Comparison of ENCODE assay signal across 14 mouse cellular contexts in the genomic region with DNA sequence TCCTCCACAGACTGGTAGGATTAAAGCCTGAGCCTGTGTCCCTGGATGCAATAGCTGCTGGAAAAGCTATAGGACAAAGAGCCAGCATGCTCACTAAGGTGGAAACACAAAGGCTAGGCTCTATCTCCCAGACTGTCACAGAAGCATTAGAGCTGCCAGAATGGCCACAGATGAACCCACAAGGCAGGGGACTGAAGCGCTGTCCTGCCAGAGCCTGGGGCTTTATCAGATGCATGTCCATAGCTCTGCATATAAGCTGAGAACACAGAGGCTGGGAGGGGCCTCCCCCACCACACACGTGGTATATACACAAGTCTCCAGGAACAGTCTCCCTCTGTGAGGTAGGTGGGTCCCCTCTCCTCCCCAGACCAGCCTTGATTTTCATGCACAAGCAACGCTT.
DNase-seq lines count a peak whose midpoint lies in the region; ATAC-seq and TF ChIP-seq lines count a peak whose summit lies in the region.
"Had no signal": no experiment of that assay in that cellular context is flagged by ENCODE, and none has a peak within 500 bp of the region (broad histone marks: within the 10 kb centered on the region; RNA-seq: fewer than 3 reads in every experiment).

No protein-coding gene starts in this region.

- no peak for DNase-seq in cerebellum, adult 11-12 months
- DNase-seq in cerebellum, postnatal 25 days: peak; percentile 44 to 49
- no peak for DNase-seq in hindbrain, embryonic 10.5 days (ENCODE audit: low spot score)
- no peak for DNase-seq in thymus, postnatal 10 days (ENCODE audit: low spot score in 2 of 2)
- no peak for DNase-seq in thymus, adult 2 months
- no peak for DNase-seq in adrenal gland, adult (ENCODE audit: inconsistent age in 2 of 2, low spot score in 1 of 2)
- DNase-seq: lung, embryonic 14.5 days; right cerebral cortex, postnatal 14 days had no signal

- no peak for TF ChIP-seq POLR2A in thymus, adult 2 months (IDR thresholded peaks at IDR 0.05; ENCODE audit: control insufficient read depth, extremely low read depth, insufficient read depth, low read length, poor library complexity)

- H3K27ac ChIP-seq in hindbrain, embryonic 10.5 days: peak overlapping the region; percentile 90
- H3K27ac ChIP-seq in midbrain, embryonic 15.5 days: peak overlapping the region; percentile 90
- no peak overlapping the region for H3K27ac ChIP-seq in thymus, adult 2 months (ENCODE audit: control insufficient read depth, insufficient read depth, low read length)
- H3K27ac ChIP-seq: heart, embryonic 15.5 days; limb, embryonic 12.5 days; stomach, embryonic 15.5 days had no signal

- peak; percentile 47; the same call in 1 of the 2 replicates for ATAC-seq in cerebellum, adult (ENCODE audit: insufficient number of reproducible peaks, low FRiP score, low TSS enrichment)
- no peak; the same call in 1 of the 2 replicates for ATAC-seq in midbrain, embryonic 15.5 days (replicated peaks)
- ATAC-seq: intestine, embryonic 16.5 days had no signal

- 38% methylated on average over 3 of the region's 3 CpGs for WGBS in hindbrain, embryonic 10.5 days
- 18% methylated on average over 3 of the region's 3 CpGs for WGBS in midbrain, embryonic 15.5 days
- 93% methylated on average over 3 of the region's 3 CpGs for WGBS in thymus, adult 2 months

- no peak for TF ChIP-seq CTCF in thymus, adult 2 months (IDR thresholded peaks at IDR 0.05; ENCODE audit: borderline replicate concordance, control insufficient read depth, extremely low read depth, insufficient read depth, low read length, poor library complexity)

- peaks cover 80% of the 10 kb centered on the region for H3K4me1 ChIP-seq in hindbrain, embryonic 10.5 days (replicated peaks)
- H3K4me1 ChIP-seq in midbrain, embryonic 15.5 days: peaks cover 38% of the 10 kb centered on the region
- H3K4me1 ChIP-seq in thymus, adult 2 months (replicated peaks; ENCODE audit: control insufficient read depth, insufficient read depth, low read length): peaks cover 8% of the 10 kb centered on the region; the same call in 1 of the 2 replicates

- H3K4me2 ChIP-seq in midbrain, embryonic 15.5 days: no peak overlapping the region
- H3K4me2 ChIP-seq: limb, embryonic 12.5 days; lung, embryonic 14.5 days; stomach, embryonic 15.5 days had no signal

- H3K4me3 ChIP-seq in hindbrain, embryonic 10.5 days: no peak overlapping the region
- no peak overlapping the region for H3K4me3 ChIP-seq in midbrain, embryonic 15.5 days
- no peak overlapping the region for H3K4me3 ChIP-seq in thymus, adult 2 months (ENCODE audit: control insufficient read depth, insufficient read depth, low read length)
- H3K4me3 ChIP-seq: heart, embryonic 15.5 days; limb, embryonic 12.5 days; stomach, embryonic 15.5 days had no signal

- no peaks in the 10 kb centered on the region for H3K9me3 ChIP-seq in hindbrain, embryonic 10.5 days
- H3K9me3 ChIP-seq in midbrain, embryonic 15.5 days: no peaks in the 10 kb centered on the region
- H3K9me3 ChIP-seq: heart, embryonic 15.5 days; limb, embryonic 12.5 days; stomach, embryonic 15.5 days had no signal

- no peaks in the 10 kb centered on the region for H3K36me3 ChIP-seq in hindbrain, embryonic 10.5 days
- H3K36me3 ChIP-seq in midbrain, embryonic 15.5 days (replicated peaks): no peaks in the 10 kb centered on the region
- H3K36me3 ChIP-seq in thymus, adult 2 months (ENCODE audit: control insufficient read depth, insufficient read depth, low read length): no peaks in the 10 kb centered on the region
- H3K36me3 ChIP-seq: heart, embryonic 15.5 days; limb, embryonic 12.5 days; stomach, embryonic 15.5 days had no signal

- H3K27me3 ChIP-seq in hindbrain, embryonic 10.5 days (ENCODE audit: insufficient read depth, poor library complexity, severe bottlenecking): no peaks in the 10 kb centered on the region
- no peaks in the 10 kb centered on the region for H3K27me3 ChIP-seq in midbrain, embryonic 15.5 days (replicated peaks)
- H3K27me3 ChIP-seq in thymus, adult 2 months (ENCODE audit: control insufficient read depth, insufficient read depth, low read length): no peaks in the 10 kb centered on the region
- H3K27me3 ChIP-seq: heart, embryonic 15.5 days; stomach, embryonic 15.5 days had no signal

- H3K9ac ChIP-seq in midbrain, embryonic 15.5 days: no peak overlapping the region
- H3K9ac ChIP-seq: heart, embryonic 15.5 days; limb, embryonic 12.5 days; lung, embryonic 14.5 days; stomach, embryonic 15.5 days had no signal

Comparison
In these comparisons a context has a peak if more than half of its experiments do, and no peak if none do; other contexts are left out.
1. DNase-seq: peak in cerebellum, postnatal 25 days (2 of 2); none in cerebellum, adult 11-12 months (single experiment), hindbrain, embryonic 10.5 days (single experiment), thymus, postnatal 10 days (0 of 2), thymus, adult 2 months (single experiment) and adrenal gland, adult (0 of 2).